In genomic region chr7:122226744-122227143, GRCm38 (mm10) we compare ENCODE assay signal across 32 mouse cellular contexts. TPM values are rescaled to one million over a fixed set of nuclear protein-coding genes. Genes with fewer than 3 reads are reported as not detected.
"Had no signal": no experiment of that assay in that cellular context is flagged by ENCODE, and none has a peak within 500 bp of the region (broad histone marks: within the 10 kb centered on the region; RNA-seq: fewer than 3 reads in every experiment).

No protein-coding gene starts in this region.

- H3K4me2 ChIP-seq: heart, embryonic 11.5 days; heart, embryonic 13.5 days; heart, embryonic 15.5 days; hindbrain, embryonic 13.5 days; hindbrain, embryonic 15.5 days; limb, embryonic 13.5 days; limb, embryonic 15.5 days; liver, embryonic 12.5 days had no signal

- ATAC-seq: hindbrain, postnatal 0 days; liver, embryonic 12.5 days had no signal

- H3K9me3 ChIP-seq: heart, embryonic 13.5 days; heart, embryonic 15.5 days; hindbrain, embryonic 13.5 days; hindbrain, embryonic 15.5 days; limb, embryonic 13.5 days; limb, embryonic 15.5 days; liver, embryonic 12.5 days had no signal

- H3K27me3 ChIP-seq: heart, embryonic 13.5 days; heart, embryonic 15.5 days; hindbrain, embryonic 15.5 days; limb, embryonic 13.5 days; liver, embryonic 12.5 days had no signal

- H3K36me3 ChIP-seq: heart, embryonic 13.5 days; heart, embryonic 15.5 days; hindbrain, embryonic 13.5 days; hindbrain, embryonic 15.5 days; limb, embryonic 13.5 days; limb, embryonic 15.5 days; liver, embryonic 12.5 days had no signal

- DNase-seq: gastrocnemius, postnatal 14 days; gastrocnemius, postnatal 36 days; heart, adult 11 months; heart, adult 2 months; heart, postnatal 14 days; heart, postnatal 36 days; kidney, adult 18-20 months; kidney, adult 8-10 months; kidney, postnatal 10 days; kidney, postnatal 25 days; kidney, postnatal 4 days; layer of hippocampus, adult 9-11 months; layer of hippocampus, postnatal 36 days; left cerebral cortex, postnatal 4 days had no signal

- H3K27ac ChIP-seq: heart, adult 2 months; heart, embryonic 13.5 days; heart, embryonic 15.5 days; hindbrain, embryonic 13.5 days; hindbrain, embryonic 15.5 days; hindbrain, postnatal 0 days; layer of hippocampus, adult 2 months; limb, embryonic 13.5 days; limb, embryonic 15.5 days; liver, embryonic 12.5 days; liver, embryonic 14.5 days had no signal

- H3K4me1 ChIP-seq: heart, embryonic 13.5 days; heart, embryonic 15.5 days; hindbrain, embryonic 13.5 days; hindbrain, embryonic 15.5 days; limb, embryonic 13.5 days; limb, embryonic 15.5 days; liver, embryonic 12.5 days had no signal

- H3K4me3 ChIP-seq: heart, adult 2 months; heart, embryonic 13.5 days; heart, embryonic 15.5 days; hindbrain, embryonic 13.5 days; hindbrain, embryonic 15.5 days; layer of hippocampus, adult 2 months; limb, embryonic 13.5 days; limb, embryonic 15.5 days; liver, embryonic 12.5 days had no signal

- H3K9ac ChIP-seq: heart, embryonic 13.5 days; heart, embryonic 15.5 days; hindbrain, embryonic 13.5 days; hindbrain, embryonic 15.5 days; limb, embryonic 13.5 days; limb, embryonic 15.5 days; liver, embryonic 12.5 days; liver, embryonic 14.5 days had no signal

RNA-seq across cellular contexts. Expression of gene Chp2, which starts 7.4 kb away (rescaled TPM):
- total RNA-seq: hematopoietic stem cell, adult 5-6 weeks had no signal
- polyA plus RNA-seq: heart, embryonic 11.5 days; limb, embryonic 11.5 days; limb, embryonic 13.5 days had no signal

RNA-seq across cellular contexts. Expression of gene Ern2, which starts 40.7 kb away (rescaled TPM):
- total RNA-seq: gastrocnemius, adult 18-20 months; gastrocnemius, adult 8-10 months; gastrocnemius, postnatal 14 days; gastrocnemius, postnatal 36 days; heart, adult 2 months; heart, postnatal 14 days; heart, postnatal 36 days; hematopoietic stem cell, adult 5-6 weeks; liver, adult 2 months had no signal
- polyA plus RNA-seq: heart, embryonic 11.5 days; heart, embryonic 13.5 days; heart, postnatal 0 days; kidney, embryonic 14.5 days; limb, embryonic 11.5 days; limb, embryonic 15.5 days; liver, embryonic 14.5 days had no signal
